Mouse (Mus musculus) ovary, postnatal 10 days (tissue): ENCODE measurements around the gene Kri1.
"Not testable (repeated sequence)": the region's sequence is repeated elsewhere in the genome, so short reads cannot be mapped to it uniquely, and the experiment has no call there.

Source experiments
- DNase-seq: peaks from one replicate; pipeline ENCODE4 v3.0.0; 2022; ENCODE audit warnings: low spot score

Gene Kri1

GRCm38 (mm10) chr9:21273520-21274228, 14.1 kb downstream of the Kri1 start:
- no peak for DNase-seq

- DNase-seq: no peak
Measured at GRCm38 (mm10) chr9:21273094-21273493, 14.7 kb downstream of the Kri1 start.

- no peak for DNase-seq
Measured at GRCm38 (mm10) chr9:21272391-21272790, 15.4 kb downstream of the Kri1 start.

GRCm38 (mm10) chr9:21269590-21269989, 18.2 kb downstream of the Kri1 start:
- not testable (repeated sequence) for DNase-seq

- no peak for DNase-seq
Measured at GRCm38 (mm10) chr9:21268305-21268704, 19.5 kb downstream of the Kri1 start.

GRCm38 (mm10) chr9:21266889-21267288, 20.9 kb downstream of the Kri1 start:
- DNase-seq: no peak

GRCm38 (mm10) chr9:21265611-21266010, 22.2 kb downstream of the Kri1 start:
- DNase-seq: no peak

- peak; percentile 93 for DNase-seq
Measured at GRCm38 (mm10) chr9:21265000-21265561, 22.7 kb downstream of the Kri1 start, which contains the start of gene Atg4d. Gene Atg4d, plus strand, starts transcription at chr9:21265293.

- DNase-seq: no peak
Measured at GRCm38 (mm10) chr9:21264272-21264999, 23.3 kb downstream of the Kri1 start.

- no peak for DNase-seq
Measured at GRCm38 (mm10) chr9:21261831-21262230, 25.9 kb downstream of the Kri1 start.

- no peak for DNase-seq
Measured at GRCm38 (mm10) chr9:21260491-21261040, 27.2 kb downstream of the Kri1 start.

- DNase-seq: not testable (repeated sequence)
Measured at GRCm38 (mm10) chr9:21256349-21256748, 31.4 kb downstream of the Kri1 start.

- no peak for DNase-seq
Measured at GRCm38 (mm10) chr9:21254690-21255089, 33.1 kb downstream of the Kri1 start.

- no peak for DNase-seq
Measured at GRCm38 (mm10) chr9:21251116-21251735, 36.5 kb downstream of the Kri1 start.

- DNase-seq: no peak
Measured at GRCm38 (mm10) chr9:21250509-21250908, 37.3 kb downstream of the Kri1 start.

GRCm38 (mm10) chr9:21249629-21250508, 37.9 kb downstream of the Kri1 start:
- DNase-seq: no peak

- DNase-seq: no peak
Measured at GRCm38 (mm10) chr9:21248326-21248725, 39.4 kb downstream of the Kri1 start, which contains the start of gene S1pr5. Gene S1pr5, minus strand, starts transcription at chr9:21248443.

GRCm38 (mm10) chr9:21246342-21246741, 41.4 kb downstream of the Kri1 start:
- DNase-seq: no peak

- DNase-seq: no peak
Measured at GRCm38 (mm10) chr9:21245113-21245487, 42.7 kb downstream of the Kri1 start.

- no peak for DNase-seq
Measured at GRCm38 (mm10) chr9:21244428-21245112, 43.2 kb downstream of the Kri1 start.
